Mouse (Mus musculus): ENCODE measurements around the gene Fgr.
A peak's percentile ranks its signal among the peaks of the same experiment; 100 is the strongest.
"Not testable (repeated sequence)": the region's sequence is repeated elsewhere in the genome, so short reads cannot be mapped to it uniquely, and the experiment has no call there.

Fgr gene

DNA sequence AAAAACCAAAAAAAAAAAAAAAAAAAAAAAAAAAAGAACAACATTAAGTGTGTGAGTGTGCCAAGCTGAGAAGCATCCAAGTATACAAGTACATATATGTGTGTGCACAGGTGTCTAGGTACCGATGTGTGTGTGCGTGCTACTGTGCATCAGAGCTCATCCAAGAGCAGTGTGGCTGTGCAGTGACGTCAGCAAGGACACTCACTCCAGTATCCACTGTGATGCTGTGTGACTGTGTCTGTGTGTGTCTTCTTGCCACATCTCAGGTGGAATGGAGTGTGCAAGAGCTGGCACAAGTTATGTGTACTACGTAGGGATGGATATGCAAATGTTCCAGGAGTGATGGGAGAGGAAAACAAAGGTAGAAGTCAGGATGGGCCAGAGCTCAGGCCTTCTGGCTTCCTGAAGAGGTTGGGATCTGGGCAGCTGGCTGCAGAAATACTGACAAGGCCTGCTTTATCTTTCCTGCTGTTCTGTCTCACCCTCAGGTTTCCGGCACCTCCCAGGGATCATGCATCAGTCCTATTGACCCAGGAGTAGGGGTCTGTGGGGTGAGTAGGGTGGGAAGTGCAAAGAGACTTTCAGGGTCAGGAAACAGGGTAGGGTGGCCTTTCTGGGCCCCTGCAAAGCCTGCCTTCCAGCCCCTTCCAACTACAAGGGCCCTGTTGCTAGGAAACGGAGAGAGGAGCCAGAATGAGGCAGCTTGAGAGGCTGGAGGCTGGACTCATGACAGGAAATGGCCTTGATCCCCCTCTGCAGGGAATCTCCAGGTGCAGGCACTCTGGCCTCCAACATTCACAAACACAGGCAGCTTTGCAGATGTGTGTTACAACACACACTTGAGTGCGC, 10.0 kb downstream of the Fgr start:
- DNase-seq (ENCODE audit: low read depth, low spot score): peak; percentile 66

DNA sequence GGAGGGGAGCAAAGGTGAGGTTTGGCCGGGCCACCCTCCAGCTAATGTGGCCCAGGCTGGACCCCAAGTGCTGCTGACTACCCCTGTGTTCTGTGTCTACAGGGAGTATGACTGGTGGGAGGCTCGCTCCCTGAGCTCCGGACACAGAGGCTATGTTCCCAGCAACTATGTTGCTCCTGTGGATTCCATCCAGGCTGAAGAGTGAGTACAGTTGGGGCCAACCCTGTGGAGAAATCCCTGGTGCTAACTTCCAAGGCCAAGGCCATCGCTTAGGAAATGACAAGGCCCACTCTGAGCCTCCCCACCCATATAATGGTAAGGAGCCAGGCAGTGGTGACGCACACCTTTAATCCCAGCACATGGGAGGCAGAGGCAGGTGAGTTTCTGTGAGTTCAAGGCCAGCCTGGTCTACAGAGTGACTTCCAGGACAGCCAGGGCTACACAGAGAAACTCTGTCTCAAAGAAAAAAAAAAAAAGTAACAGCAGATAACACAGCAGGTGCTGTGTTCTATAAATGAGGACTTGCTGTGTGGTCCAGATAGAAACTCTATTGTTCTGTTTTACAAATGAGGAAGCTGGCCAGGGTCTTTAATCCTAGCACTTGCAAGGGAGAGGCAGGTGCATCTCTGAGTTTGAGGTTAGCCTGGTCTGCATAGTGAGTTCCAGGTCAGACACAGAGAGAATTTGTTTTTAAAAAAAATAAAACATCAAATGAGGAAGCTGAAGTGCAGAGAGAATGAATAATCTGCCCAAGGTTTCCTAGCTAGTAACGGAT, 14.9 kb downstream of the Fgr start:
- no peak for DNase-seq (ENCODE audit: low read depth, low spot score)

DNA sequence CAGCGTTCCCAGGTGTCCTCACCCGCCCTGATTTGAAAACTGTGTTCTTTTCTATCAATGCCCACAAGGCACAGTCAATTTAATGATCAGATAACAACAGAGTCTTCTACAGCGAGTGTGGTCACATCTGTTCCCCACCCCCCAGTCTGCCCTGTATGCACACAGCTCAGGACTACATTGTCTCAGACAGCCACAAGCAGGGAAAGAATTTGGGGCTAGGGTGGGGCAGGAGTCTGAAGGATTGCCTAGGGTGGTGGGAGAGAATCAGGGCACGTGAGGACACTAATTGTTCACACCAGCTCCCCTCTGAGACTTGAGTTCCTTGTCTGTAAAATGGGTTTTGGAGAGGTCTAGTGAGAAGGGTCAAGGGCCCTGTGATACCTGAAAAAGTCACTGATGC, 19.7 kb downstream of the Fgr start:
- DNase-seq (ENCODE audit: low read depth, low spot score): no peak

DNA sequence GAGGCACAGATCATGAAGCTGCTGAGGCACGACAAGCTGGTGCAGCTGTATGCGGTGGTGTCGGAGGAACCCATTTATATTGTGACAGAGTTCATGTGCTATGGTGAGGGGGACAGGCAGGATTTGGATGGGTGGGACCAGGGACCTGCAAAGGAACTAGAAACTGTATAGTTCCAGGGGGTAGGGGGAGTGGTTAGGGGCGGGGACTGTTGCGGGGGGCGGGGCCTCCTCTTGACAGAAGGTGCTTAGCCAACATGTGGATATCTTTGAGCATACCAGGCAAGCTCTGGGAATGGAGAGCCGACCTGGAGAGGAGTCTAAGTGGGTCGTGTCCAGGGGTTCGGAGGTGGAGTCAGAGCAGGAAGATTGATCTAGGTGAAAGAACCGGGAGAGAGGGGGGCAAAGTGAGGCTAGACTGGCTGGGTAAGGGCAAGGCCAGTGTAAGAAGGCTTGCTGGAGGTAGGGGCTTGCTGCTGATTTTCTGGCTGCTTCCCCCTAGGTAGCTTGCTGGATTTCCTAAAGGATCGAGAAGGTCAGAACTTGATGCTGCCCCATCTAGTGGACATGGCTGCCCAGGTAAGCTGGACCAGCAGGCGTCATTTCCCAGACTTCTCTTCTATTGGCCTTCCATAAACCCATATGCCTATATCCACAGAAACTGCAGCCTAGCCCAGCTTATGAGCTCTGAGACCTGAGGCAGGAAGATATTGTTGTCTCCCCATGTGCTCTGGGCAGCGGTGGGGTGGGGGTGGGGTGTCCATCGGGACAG, 23.8 kb downstream of the Fgr start:
- no peak for DNase-seq (ENCODE audit: low read depth, low spot score)

DNA sequence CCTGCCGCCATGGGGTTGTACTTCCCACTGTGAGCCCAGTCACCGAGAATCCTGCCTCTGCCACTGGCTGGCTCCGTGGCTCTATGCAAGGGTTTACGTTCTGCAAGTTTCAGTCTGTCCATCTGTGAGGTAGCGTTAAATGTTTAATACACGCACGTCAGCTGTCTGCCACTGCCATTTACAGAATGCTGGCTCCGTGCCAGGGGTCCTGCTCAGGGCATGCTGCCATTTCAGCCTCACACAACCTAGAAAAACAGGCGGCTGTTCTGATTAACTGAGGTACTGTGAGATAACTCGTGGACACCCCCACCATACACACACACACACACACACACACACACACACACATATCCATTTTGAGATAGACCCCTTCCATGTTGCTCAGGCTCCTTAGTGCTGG, 29.0 kb downstream of the Fgr start:
- no peak for DNase-seq (ENCODE audit: low read depth, low spot score)

DNA sequence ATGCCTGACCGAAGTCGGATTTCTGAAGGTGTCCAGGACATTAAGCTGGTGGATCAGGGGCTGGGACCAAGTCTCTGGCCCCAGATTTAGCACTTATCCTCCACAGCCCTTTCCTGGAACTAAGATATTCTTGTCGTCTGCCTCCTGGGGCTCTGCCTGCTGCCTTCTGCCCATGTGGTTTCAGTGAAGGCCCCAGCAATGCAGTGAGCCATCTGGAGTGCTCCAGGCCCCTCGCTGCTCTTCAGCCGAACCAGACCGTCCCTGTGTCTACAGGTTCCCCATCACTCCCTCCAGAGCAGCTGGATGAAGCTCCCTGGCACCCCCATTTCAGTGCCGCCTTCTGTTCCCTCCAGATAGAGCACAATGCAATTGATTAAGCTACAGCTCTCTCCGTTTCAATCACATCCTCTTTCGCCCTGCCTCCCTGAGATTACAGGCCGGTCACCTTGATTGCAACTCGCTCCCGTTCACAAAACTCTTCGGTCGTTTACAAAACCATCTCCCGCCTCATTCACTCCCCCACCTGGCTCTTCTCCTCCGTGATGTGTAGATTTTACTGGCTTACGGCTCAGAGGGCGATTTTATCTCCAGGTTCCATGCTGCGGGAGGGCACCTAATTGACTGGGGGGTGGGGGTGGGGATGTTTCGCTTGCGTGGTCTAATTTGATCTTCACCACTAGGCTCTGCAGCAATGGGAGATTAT, 29.6 kb downstream of the Fgr start:
- no peak for DNase-seq (ENCODE audit: low read depth, low spot score)

DNA sequence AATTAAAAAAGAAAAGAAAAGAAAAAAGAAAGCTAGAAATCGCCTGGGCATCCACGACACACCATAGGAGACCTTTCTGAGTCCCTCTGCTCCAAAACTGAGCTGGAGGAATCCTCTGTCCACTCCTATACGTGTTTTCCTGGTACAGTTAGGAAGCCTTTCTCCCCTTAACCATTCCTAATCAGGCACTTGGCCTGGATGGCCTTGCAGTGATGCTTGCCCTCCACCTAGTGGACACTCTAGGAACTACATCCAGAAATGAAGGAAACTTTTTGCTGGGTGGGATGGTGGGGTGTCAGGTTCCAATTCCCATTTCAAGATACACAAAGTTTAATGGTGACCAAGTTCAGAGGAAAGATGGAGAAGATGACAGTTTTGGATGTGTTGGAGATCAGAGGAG, 31.3 kb downstream of the Fgr start:
- DNase-seq (ENCODE audit: low read depth, low spot score): peak; percentile 92

DNA sequence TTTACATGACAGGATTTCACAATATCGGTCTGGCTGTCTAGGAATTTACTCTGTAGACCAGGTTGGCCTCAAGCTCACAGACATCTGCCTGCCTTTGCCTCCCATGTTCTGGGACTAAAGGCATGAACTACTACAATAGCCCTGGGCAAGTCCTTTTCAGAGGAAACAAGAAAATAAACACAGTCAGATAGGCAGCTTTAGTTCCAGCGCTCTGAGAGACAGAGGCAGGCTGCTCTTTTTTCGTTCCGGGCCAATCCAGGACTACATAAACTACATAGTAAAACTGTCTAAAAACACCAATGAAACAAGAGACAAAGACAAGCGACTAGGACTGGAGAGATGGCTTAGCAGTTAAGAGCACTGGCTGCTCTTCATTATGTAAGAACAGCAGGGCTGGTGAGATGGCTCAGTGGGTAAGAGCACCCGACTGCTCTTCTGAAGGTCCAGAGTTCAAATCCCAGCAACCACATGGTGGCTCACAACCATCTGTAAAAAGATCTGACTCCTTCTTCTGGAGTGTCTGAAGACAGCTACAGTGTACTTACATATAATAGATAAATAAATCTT, 32.1 kb downstream of the Fgr start:
- not testable (repeated sequence) for DNase-seq (ENCODE audit: low read depth, low spot score)

DNA sequence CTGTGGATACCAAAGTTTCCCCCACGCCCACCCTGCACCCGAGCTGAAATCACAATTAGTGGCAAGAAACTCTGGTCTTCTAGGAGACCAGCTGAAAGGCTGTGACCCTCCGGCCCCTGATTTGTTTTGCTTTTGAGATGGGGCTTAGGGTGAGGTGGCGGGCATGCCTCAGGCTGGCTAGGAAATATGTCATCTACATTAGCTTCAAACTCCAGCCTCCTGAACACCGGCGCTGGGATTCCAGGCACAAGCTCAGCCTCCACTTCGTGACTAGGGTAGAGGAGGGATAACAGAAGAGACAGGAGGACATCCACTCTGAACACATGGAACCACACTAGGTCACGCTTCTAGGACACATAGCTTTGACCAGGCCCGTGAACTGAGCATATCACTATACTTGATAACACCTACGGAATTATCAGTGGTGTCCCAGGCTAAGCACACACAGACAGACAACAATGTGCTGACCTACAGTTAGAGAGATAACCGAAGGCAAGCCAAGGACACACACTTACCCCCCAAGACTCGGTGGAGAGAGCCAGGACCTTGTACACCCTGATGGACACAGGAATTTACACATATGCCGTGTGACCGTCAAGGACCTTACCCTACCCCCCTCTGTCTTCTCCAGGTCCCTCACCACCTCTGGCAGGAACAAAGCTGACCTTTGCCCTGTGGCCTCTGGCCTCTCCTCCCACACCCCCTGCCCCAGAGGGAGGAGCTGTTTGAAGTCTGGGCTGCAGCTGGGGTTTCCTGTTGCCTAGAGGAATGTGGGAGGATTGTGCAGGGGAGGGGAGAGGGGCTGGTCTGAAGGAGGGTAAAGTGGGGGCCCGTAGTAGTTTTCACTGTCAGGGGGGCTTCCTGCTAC, 33.9 kb downstream of the Fgr start:
- DNase-seq (ENCODE audit: low read depth, low spot score): no peak

DNA sequence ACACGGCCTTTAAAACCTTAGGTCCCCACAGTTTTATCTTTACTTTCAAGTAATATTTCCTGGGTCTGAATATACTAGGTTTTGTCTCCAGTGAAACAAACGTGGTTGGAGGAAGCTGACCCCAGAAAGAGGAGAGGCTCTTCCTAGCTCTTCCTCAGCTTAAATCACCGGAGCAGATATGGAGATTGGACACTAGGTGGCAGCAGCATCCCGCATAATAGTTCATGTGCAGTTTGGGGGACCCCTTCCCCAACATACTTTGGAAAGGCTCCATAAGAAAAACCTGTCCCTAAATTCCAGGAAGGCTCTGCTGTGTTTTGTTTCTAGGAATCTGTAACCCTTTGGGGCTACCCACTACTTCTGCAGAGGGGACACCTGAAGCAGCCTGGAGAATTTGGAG, 35.2 kb downstream of the Fgr start:
- DNase-seq (ENCODE audit: low read depth, low spot score): no peak

DNA sequence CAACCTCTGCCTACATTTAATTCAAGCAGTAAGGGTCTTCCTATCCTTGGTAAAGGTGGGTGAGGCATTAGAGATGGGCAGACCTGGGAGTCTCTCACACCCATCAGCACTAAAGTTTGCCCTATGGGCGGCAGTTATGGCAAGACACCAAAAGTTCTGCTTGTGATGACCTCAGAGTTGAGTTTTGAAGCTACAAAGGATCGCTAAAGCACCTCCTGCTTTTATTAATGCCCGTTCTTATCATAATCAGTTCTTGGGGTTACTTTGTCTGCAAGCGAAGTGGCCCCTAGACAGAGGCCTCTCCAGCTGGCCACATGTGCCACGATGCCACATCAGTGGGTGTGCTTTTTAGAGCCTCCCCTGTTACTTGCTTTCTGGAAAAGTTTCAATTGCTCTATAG, 35.8 kb downstream of the Fgr start:
- no peak for DNase-seq (ENCODE audit: low read depth, low spot score)

DNA sequence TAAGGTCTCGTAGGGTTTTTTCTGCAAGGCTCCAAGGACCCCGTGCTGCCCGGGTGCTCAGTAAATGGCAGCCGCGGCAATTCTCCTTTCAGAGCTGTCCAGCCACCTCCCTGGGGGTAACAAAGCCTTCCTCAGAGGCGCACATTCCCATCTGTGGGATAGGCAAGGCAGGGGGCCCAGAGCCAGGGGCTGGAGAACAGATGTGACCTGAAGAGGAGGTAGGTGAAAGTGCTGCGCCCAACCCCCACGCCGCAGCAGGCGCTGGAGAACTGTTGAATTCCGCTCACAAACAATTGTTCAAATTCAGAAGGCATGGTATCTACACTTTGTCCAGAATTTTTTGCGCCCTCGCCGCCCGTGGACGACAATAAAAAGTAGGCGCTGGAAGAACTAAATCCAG, 36.7 kb downstream of the Fgr start:
- DNase-seq (ENCODE audit: low read depth, low spot score): no peak

DNA sequence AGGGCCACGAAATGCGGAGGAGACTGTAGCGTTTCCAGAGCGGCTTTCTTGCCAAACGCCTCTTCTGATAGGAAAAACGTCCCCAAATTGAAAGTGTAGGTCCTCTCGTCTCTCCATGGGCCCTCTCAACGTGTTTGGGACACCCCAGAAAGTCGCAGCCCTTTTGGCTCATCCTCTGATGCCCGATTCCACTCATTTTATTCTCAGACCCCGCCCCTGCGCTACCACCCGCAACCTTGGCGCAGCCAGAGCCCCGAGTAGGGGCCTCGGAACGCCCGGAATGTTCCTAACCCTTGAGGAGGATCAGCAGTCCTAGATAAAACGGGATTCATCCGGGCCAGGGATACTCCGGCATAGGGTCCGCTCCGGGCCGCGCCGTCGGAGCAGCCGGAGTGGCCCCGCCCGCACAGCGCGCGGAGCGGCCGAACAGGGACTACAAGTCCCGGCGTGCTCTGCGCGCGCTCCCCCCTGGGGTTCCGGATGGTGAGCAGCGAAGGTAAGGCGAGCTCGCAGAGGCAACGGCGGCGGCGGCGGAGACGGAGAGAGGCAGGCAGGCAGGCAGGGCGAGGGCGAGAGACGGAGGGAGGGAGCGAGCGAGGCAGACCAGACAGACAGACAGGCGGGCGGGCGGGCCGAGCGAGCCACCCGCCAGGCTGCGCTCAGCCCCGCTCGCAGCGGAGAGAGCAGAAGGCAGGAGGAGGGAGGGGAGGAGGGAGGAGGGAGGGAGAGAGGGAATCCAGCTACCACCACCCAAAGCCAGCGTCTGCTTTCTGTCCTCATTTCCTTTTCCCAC, 37.3 kb downstream of the Fgr start, which contains the start of gene Ahdc1:
TSS of gene Ahdc1 (plus strand) at position 233 of the 793 bp plus-strand sequence.
- DNase-seq (ENCODE audit: low read depth, low spot score): peak; percentile 95

DNA sequence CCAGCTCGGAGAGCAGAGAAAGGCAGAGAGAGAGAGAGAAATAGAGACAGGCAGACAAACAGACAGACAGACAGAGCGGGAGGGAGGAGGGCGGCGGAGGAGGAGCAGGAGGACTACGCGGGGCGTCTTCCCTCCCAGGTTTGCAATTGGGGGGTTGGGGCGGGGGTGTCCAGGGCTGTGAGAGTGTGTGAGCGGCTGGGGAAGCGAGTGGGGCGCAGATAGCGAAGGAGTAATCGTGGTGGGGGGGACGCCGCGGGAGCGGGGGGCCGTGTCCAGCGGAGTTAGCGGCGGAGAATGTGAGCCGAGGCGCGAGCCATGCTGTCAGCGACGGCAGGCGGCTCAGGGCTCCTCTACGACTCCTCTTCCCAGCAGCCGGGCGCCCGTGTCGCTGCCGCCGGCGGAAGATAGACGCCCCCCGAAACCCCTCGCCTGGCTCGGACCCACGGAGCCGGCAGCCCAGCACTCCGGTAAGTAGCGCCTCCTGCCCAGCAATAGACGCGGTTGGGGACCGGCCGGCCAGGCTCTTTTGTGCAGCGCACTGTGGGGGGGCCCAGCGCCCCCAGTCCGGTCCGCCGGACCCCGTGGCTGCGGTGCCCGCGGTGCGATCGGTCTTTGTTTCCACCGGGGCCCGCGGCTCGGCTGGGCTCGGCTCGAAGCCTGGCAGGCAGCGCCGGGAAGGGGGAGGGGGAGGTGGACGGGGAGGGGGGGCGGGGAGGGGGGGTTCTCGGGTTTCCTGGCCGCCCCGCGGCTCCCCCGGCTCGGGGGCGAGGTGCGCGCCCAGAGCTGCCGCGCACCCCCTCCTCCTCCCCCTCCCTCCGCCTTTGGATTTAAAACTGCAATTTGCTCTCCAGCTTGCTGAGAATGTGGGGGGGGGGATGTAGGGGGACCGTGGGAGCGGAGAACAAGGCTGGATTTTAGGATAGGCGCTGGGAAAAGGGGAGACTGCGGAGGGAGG, 38.2 kb downstream of the Fgr start:
- no peak for DNase-seq (ENCODE audit: low read depth, low spot score)

DNA sequence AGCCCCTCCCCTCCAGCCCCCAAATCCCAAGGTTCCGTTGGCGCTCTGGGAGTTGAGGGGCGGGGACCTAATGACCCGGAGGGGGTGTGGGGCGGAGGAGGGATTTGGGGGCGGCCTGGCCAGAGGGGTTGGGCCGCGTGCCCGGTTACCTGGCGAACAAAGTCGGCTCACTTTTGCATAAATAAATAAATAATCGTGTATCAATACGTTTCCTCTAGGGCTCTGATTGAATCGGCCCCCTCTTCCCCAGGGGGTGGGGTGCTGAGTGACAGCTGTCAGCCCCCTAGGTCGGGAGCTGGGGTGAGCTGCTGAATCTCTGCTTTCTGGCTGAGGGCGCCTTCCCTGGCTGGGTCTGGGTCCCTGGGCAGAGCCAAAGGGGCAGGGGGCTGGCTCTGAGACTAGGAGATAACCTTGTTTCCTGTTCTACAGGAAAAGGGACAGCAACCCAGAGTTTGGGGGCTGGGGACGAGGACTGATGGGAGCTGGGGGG, 38.9 kb downstream of the Fgr start:
- DNase-seq (ENCODE audit: low read depth, low spot score): no peak

DNA sequence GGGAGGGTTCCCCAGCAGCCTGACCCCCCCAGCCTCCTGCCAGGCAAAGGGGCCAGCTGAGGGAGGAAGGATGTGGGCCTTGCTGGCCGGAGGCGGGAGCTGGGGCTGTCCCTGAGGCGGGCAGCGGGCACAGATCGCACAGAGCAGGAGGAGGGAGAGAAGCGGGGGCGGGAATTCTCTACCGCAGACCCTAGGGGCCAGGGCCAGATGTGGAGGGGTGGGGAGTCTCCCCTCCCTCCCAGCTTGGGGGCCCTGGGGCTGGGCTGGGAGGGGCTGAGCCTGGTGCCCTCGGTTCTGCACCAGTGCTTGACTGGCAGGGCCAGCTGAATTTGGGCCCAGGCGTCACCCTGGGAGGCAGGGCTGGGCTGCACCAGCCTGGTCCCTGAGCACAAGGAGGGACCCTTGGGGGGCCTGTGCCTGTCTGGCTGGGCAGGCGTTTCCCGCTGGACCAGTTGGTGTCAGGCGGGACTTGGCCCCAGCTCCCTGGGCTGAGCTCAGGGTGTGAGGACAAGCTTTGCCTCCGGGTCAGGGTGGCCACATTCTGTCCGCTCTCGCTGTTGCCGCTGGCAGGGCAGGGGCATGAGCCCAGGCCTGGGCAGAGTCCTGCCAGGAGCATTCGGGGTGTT, 39.5 kb downstream of the Fgr start:
- no peak for DNase-seq (ENCODE audit: low read depth, low spot score)

DNA sequence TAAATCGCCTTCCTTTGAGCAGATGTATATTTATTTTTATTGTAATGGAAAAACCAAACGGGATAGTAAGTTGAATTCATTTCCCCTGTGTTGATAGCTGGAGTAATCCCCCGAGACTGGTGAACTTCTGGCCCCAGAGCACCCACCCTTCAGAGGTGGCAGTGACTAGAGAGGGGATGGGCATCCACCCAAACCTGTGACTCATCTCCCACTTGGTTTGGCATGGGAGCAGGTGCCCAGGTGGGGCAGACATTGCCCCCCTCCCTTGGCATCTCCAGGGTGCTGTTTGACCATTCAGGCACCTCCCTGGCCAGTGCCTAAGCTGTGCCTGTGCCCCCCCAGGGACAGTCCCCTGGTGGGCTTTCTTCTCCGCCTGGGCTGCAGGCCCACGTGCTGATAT, 40.2 kb downstream of the Fgr start:
- DNase-seq (ENCODE audit: low read depth, low spot score): no peak
